In the genomic region with DNA sequence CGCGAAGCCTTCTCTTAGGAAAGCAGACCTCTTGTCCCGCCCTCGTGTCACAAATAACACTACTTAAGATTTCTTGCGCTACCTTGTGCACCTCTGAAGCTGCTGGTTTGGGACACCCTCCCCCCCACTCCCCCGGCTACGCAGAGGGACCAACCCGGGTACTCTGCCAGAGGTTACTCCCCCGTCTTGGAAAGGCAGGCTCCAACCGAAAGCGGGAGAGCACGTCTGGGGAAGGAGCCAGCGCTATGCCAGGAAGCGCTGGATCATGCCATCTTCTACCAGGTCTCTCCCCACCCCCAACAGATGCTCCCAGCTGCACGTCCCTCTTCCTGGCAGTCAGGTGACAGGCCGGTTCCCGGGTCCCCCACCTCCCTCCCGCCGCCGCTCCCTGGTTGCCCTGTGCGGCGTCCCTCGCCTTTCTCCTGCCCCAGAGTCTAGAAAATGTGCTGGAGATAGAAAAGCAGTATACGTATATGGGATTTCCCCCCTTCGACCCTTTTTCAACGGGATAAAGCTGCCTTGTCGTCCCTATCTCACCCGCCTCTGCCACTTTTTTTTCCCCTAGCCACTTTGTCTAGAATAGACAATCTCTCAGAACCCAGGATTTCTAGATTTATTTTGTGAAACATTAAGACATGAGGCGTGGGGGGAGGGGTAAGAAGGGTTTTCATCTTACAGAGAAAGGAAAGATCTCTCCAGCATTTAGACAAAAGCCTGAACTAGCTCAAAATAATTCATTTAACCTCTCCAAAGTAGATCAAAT, we compare ENCODE assay signal across 8 mouse cellular contexts. TPM values are rescaled to one million over a fixed set of nuclear protein-coding genes. Genes with fewer than 3 reads are reported as not detected.
A peak's percentile ranks its signal among the peaks of the same experiment; 100 is the strongest.
DNase-seq lines count a peak whose midpoint lies in the region; ATAC-seq lines count a peak whose summit lies in the region.

No protein-coding gene starts in this region.

- peak; percentile 56 for ATAC-seq in embryonic facial prominence, embryonic 15.5 days (ENCODE audit: insufficient number of reproducible peaks, low FRiP score, low TSS enrichment, low read depth)

- peak overlapping the region; percentile 84 for H3K9ac ChIP-seq in embryonic facial prominence, embryonic 15.5 days

- no peaks in the 10 kb centered on the region for H3K27me3 ChIP-seq in embryonic facial prominence, embryonic 15.5 days

- 2% methylated on average over 29 of the region's 29 CpGs for WGBS in embryonic facial prominence, embryonic 15.5 days

- DNase-seq in gastrocnemius, postnatal 10 days = peak; percentile 36
- no peak for DNase-seq in gastrocnemius, adult 18-20 months (ENCODE audit: low spot score)
- DNase-seq in adrenal gland, postnatal 36 days = peak; percentile 71 to 87
- DNase-seq in heart, postnatal 36 days = peak; percentile 58 to 66
- DNase-seq in kidney, postnatal 4 days = peak; percentile 70 to 83
- DNase-seq in lung, postnatal 4 days = peak; percentile 62 to 72
- peak; percentile 50 to 78 for DNase-seq in spleen, postnatal 4 days (ENCODE audit: low spot score in 2 of 2)

- peaks cover 18% of the 10 kb centered on the region for H3K4me1 ChIP-seq in embryonic facial prominence, embryonic 15.5 days

- no peaks in the 10 kb centered on the region for H3K9me3 ChIP-seq in embryonic facial prominence, embryonic 15.5 days (replicated peaks)

- H3K27ac ChIP-seq in embryonic facial prominence, embryonic 15.5 days (replicated peaks) = peak overlapping the region; percentile 95

- peak overlapping the region; percentile 88 for H3K4me2 ChIP-seq in embryonic facial prominence, embryonic 15.5 days (replicated peaks)

- intact Hi-C loops in heart, postnatal 36 days (cut with DNase I) = loop anchor here (2.0 to 5.0 kb wide), 7 partner anchors 59 to 387 kb away; no protein-coding TSS in a partner anchor

- H3K4me3 ChIP-seq in embryonic facial prominence, embryonic 15.5 days (replicated peaks) = peak overlapping the region; percentile 90

- no peaks in the 10 kb centered on the region for H3K36me3 ChIP-seq in embryonic facial prominence, embryonic 15.5 days

RNA-seq across cellular contexts. Expression of a gene that starts 0.9 kb away (rescaled TPM):
- 10 to 100 TPM; 19.0 to 24.4 TPM for total RNA-seq in gastrocnemius, postnatal 10 days (2021)
- 1 to 10 TPM; 8.5 to 8.7 TPM for total RNA-seq in gastrocnemius, adult 18-20 months (2021)
- total RNA-seq in adrenal gland, postnatal 36 days (2021) = 10 to 100 TPM; 48.2 to 56.2 TPM
- polyA plus RNA-seq in embryonic facial prominence, embryonic 15.5 days (2015; fragmentation: Nextera tagmentation; extraction: Ambion mirVana) = 16.3 and 18.0 TPM in 2 replicates
- total RNA-seq in heart, postnatal 36 days (2021) = 10 to 100 TPM; 25.9 to 27.9 TPM
